Mouse (Mus musculus): ENCODE results near the gene Ppp1r12b. TPM values are rescaled to one million over a fixed set of nuclear protein-coding genes. Genes with fewer than 3 reads are reported as not detected.

Gene Ppp1r12b
- polyA plus RNA-seq, 1 experiment, result 22.2 TPM

GRCm38 (mm10) chr1:134709411-134710306 lies 246.1 kb downstream of the Ppp1r12b start:
- Histone ChIP-seq H3K27me3 (ENCODE audit: control insufficient read depth, insufficient read depth, low read length) (no peaks in the 10 kb centered on the region), H3K4me1 (ENCODE audit: control insufficient read depth, insufficient read depth, low read length) (peaks cover 68% of the 10 kb centered on the region), H3K4me3 (replicated peaks; ENCODE audit: insufficient read depth, low read depth, low read length) (peak overlapping the region; percentile 95), H3K27ac (ENCODE audit: insufficient read depth, low read length) (peak overlapping the region; percentile 98)
- no peak for TF ChIP-seq POLR2A (IDR thresholded peaks at IDR 0.05; ENCODE audit: borderline replicate concordance, insufficient read depth, low read length)
- 0 out of 2 replicates have a peak, but pooled peaks have one; percentile 7 for TF ChIP-seq CTCF (IDR thresholded peaks at IDR 0.05; ENCODE audit: borderline replicate concordance, insufficient read depth, low read depth, low read length)
- WGBS, result 3% methylated on average over 26 of the region's 26 CpGs
- peak; percentile 75 for DNase-seq

- H3K27me3 ChIP-seq (ENCODE audit: control insufficient read depth, insufficient read depth, low read length), result no peaks in the 10 kb centered on the region
- H3K27ac ChIP-seq (ENCODE audit: insufficient read depth, low read length), result peak overlapping the region; percentile 98
- H3K4me3 ChIP-seq (replicated peaks; ENCODE audit: insufficient read depth, low read depth, low read length), result peak overlapping the region; percentile 95
- DNase-seq, result peak; percentile 77 to 83
- H3K4me1 ChIP-seq (ENCODE audit: control insufficient read depth, insufficient read depth, low read length), result peaks cover 68% of the 10 kb centered on the region
- under 1% methylated on average over 46 of the region's 46 CpGs for WGBS
- TF ChIP-seq CTCF (IDR thresholded peaks at IDR 0.05; ENCODE audit: borderline replicate concordance, insufficient read depth, low read depth, low read length), result no peak
- peak; percentile 41; the same call in 1 of the 2 replicates for TF ChIP-seq POLR2A (IDR thresholded peaks at IDR 0.05; ENCODE audit: borderline replicate concordance, insufficient read depth, low read length)
Measured at GRCm38 (mm10) chr1:134708801-134709385, 246.8 kb downstream of the Ppp1r12b start.

GRCm38 (mm10) chr1:134708274-134708673 lies 247.5 kb downstream of the Ppp1r12b start:
- DNase-seq, result peak in 1 of 2 experiments; percentile 39
- Histone ChIP-seq H3K4me1 (ENCODE audit: control insufficient read depth, insufficient read depth, low read length) (peaks cover 66% of the 10 kb centered on the region), H3K4me3 (replicated peaks; ENCODE audit: insufficient read depth, low read depth, low read length) (peak overlapping the region; percentile 95), H3K27me3 (ENCODE audit: control insufficient read depth, insufficient read depth, low read length) (no peaks in the 10 kb centered on the region), H3K27ac (ENCODE audit: insufficient read depth, low read length) (peak overlapping the region; percentile 98)
- WGBS, result 23% methylated on average over 8 of the region's 8 CpGs
- TF ChIP-seq CTCF (IDR thresholded peaks at IDR 0.05; ENCODE audit: borderline replicate concordance, insufficient read depth, low read depth, low read length), result no peak
- TF ChIP-seq POLR2A (IDR thresholded peaks at IDR 0.05; ENCODE audit: borderline replicate concordance, insufficient read depth, low read length), result no peak

- Histone ChIP-seq H3K4me3 (replicated peaks; ENCODE audit: insufficient read depth, low read depth, low read length) (no peak overlapping the region), H3K27ac (ENCODE audit: insufficient read depth, low read length) (no peak overlapping the region), H3K27me3 (ENCODE audit: control insufficient read depth, insufficient read depth, low read length) (no peaks in the 10 kb centered on the region), H3K4me1 (ENCODE audit: control insufficient read depth, insufficient read depth, low read length) (peaks cover 63% of the 10 kb centered on the region)
- WGBS, result 89% methylated on average over 3 of the region's 3 CpGs
- TF ChIP-seq POLR2A (IDR thresholded peaks at IDR 0.05; ENCODE audit: borderline replicate concordance, insufficient read depth, low read length), result no peak
- TF ChIP-seq CTCF (IDR thresholded peaks at IDR 0.05; ENCODE audit: borderline replicate concordance, insufficient read depth, low read depth, low read length), result no peak
- peak in 1 of 2 experiments; percentile 27 for DNase-seq
Measured at GRCm38 (mm10) chr1:134707516-134707915, 248.2 kb downstream of the Ppp1r12b start.

GRCm38 (mm10) chr1:134706549-134706948 lies 249.2 kb downstream of the Ppp1r12b start:
- 46% methylated on average over 2 of the region's 2 CpGs for WGBS
- DNase-seq, result peak in 1 of 2 experiments; percentile 30
- Histone ChIP-seq H3K4me1 (ENCODE audit: control insufficient read depth, insufficient read depth, low read length) (peaks cover 57% of the 10 kb centered on the region), H3K27me3 (ENCODE audit: control insufficient read depth, insufficient read depth, low read length) (no peaks in the 10 kb centered on the region), H3K27ac (ENCODE audit: insufficient read depth, low read length) (0 out of 2 replicates have a peak overlapping the region, but pooled peaks have one; percentile 3), H3K4me3 (replicated peaks; ENCODE audit: insufficient read depth, low read depth, low read length) (no peak overlapping the region)
- TF ChIP-seq POLR2A (IDR thresholded peaks at IDR 0.05; ENCODE audit: borderline replicate concordance, insufficient read depth, low read length) (no peak), CTCF (IDR thresholded peaks at IDR 0.05; ENCODE audit: borderline replicate concordance, insufficient read depth, low read depth, low read length) (no peak)

Other genes starting within 250 kb of the Ppp1r12b start
- gene Ube2t, start 6.6 kb upstream of the Ppp1r12b start, polyA plus RNA-seq (2012; rRNA removed), result 2.7 and 3.5 TPM in 2 replicates
- gene Lgr6, start 149.3 kb upstream of the Ppp1r12b start, polyA plus RNA-seq (2012; rRNA removed), result 2.9 and 3.0 TPM in 2 replicates
- 0.25 and 0.29 TPM in 2 replicates for gene Ptpn7, start 176.8 kb upstream of the Ppp1r12b start, polyA plus RNA-seq (2012; rRNA removed)
- gene Arl8a, start 190.9 kb upstream of the Ppp1r12b start, polyA plus RNA-seq (2012; rRNA removed), result 285 and 297 TPM in 2 replicates
- gene Gpr37l1, start 211.7 kb upstream of the Ppp1r12b start, polyA plus RNA-seq (2012; rRNA removed), result 555 and 600 TPM in 2 replicates